Mouse (Mus musculus) stomach, postnatal 0 days (tissue): Measurements from ENCODE around the gene Cmya5. TPM values are rescaled to one million over a fixed set of nuclear protein-coding genes. Genes with fewer than 3 reads are reported as not detected.

Experiments
- ATAC-seq: fragments of 200-750 bp; cut with Nextera tagmentation; 2 replicates; pipeline ENCODE4 v1.8.0; 2017; ENCODE audit not compliant: low FRiP score, low TSS enrichment
- DNase-seq: peaks from one replicate; pipeline ENCODE4 v3.0.0-alpha.2; 2016; ENCODE audit warnings: low spot score
- H3K27ac ChIP-seq: fragments of 300-500 bp; sonication (generic); replicated peaks from 2 replicates; pipeline ENCODE4 v1.5.1; 2014; ENCODE audit warnings: mild to moderate bottlenecking, control low read depth
- H3K27me3 ChIP-seq: fragments of 300-500 bp; sonication (generic); 2 replicates; pipeline ENCODE4 v1.6.1; 2014; ENCODE audit warnings: low read length; ENCODE audit not compliant: control insufficient read depth, insufficient read depth
- H3K36me3 ChIP-seq: fragments of 300-500 bp; sonication (generic); 2 replicates; pipeline ENCODE4 v1.6.1; 2014; ENCODE audit warnings: low read length, mixed read lengths; ENCODE audit not compliant: control insufficient read depth, insufficient read depth
- H3K4me1 ChIP-seq: fragments of 300-500 bp; sonication (generic); replicated peaks from 2 replicates; pipeline ENCODE4 v1.6.1; 2014; ENCODE audit warnings: antibody characterized with exemption; ENCODE audit not compliant: control insufficient read depth, insufficient read depth
- H3K4me2 ChIP-seq: fragments of 300-500 bp; sonication (generic); replicated peaks from 2 replicates; pipeline ENCODE4 v1.6.1; 2014; ENCODE audit warnings: low read depth, mild to moderate bottlenecking, control low read depth, moderate library complexity
- H3K4me3 ChIP-seq: fragments of 300-500 bp; sonication (generic); 2 replicates; pipeline ENCODE4 v1.5.1; 2014; ENCODE audit warnings: low read depth, low read length, control low read depth
- H3K9ac ChIP-seq: fragments of 300-500 bp; sonication (generic); 2 replicates; pipeline ENCODE4 v1.6.1; 2014; ENCODE audit warnings: mild to moderate bottlenecking, low read length, control low read depth, mixed read lengths
- H3K9me3 ChIP-seq: fragments of 300-500 bp; sonication (generic); 2 replicates; pipeline ENCODE4 v1.6.1; 2016; ENCODE audit warnings: low read length; ENCODE audit not compliant: control insufficient read depth
- CTCF ChIP-seq: IDR thresholded peaks from 2 replicates; pipeline ENCODE4 v1.5.1; 2016; ENCODE audit warnings: antibody characterized with exemption, low read depth, mild to moderate bottlenecking, moderate library complexity
- EP300 ChIP-seq: optimal IDR thresholded peaks from 2 replicates; pipeline ENCODE3; 2016; ENCODE audit warnings: antibody characterized with exemption
- WGBS: fragments of 180-500 bp; shearing (Covaris S2); extraction: QIAGEN DNeasy Blood & Tissue Kit; methylation state at CpG from one replicate; pipeline ENCODE4 v1.1.7; 2014; 5-methylcytosine and 5-hydroxymethylcytosine counted together
- polyA plus RNA-seq: library from polyadenylated mRNA; unstranded; fragments of >200 nt; fragmentation: Nextera tagmentation; extraction: Ambion mirVana; gene quantifications from 2 replicates; pipeline ENCODE4 v1.2.1, GENCODE M21; 2015

Gene Cmya5
- polyA plus RNA-seq, 1 experiment from 2014 or later: 0.13 TPM

DNA sequence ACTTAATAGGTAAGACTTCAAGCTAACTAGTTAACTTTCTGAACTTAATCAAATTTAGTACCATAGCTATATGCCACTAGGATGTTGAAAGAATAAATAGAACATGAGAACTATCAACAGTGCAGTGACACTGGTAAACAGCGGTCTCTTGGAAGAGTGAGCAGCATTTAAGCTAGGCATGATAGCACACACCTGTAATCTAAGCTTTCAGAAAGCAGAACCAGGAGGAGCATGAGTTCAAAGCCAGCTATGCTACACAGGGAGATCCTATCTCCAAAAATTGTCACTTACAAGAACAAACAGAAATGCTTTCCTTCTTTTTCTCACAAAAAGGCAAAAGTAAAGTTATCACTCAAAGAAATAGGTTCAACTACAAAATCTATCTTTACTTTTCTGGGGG, 35.8 kb upstream of the Cmya5 start:
- DNase-seq (no peak), ATAC-seq (no peak)
- no peak overlapping the region for H3K4me3 ChIP-seq
- H3K4me1 ChIP-seq: no peaks in the 10 kb centered on the region
- WGBS: 94% methylated on average over 1 of the region's 1 CpGs
- H3K36me3 ChIP-seq: peaks cover 8% of the 10 kb centered on the region
- TF ChIP-seq CTCF: no peak
- TF ChIP-seq EP300: no peak
- no peak overlapping the region for H3K27ac ChIP-seq
- no peak overlapping the region for H3K4me2 ChIP-seq
- H3K9me3 ChIP-seq: no peaks in the 10 kb centered on the region
- no peak overlapping the region for H3K9ac ChIP-seq
- H3K27me3 ChIP-seq: no peaks in the 10 kb centered on the region

DNA sequence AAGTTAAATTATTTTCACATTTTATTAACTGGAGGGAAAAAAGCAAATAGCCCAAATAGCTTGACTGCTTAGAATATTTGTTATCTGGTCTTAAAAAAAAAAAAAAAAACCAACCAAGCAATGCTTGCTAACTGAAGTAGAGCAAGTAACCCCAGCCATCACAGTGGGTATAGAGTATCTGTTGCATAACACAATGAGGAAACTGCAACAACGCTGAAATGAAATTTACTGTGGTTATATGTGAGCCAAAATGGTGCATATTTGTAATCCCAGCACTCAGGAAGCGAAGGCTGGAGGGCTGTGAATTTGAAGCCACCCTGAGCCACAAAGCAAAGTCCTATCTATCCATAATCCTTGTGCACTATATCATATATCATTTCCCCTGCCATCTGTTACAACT, 35.0 kb upstream of the Cmya5 start:
- Histone ChIP-seq H3K36me3 (peaks cover 8% of the 10 kb centered on the region), H3K4me1 (no peaks in the 10 kb centered on the region), H3K4me3 (no peak overlapping the region), H3K9ac (no peak overlapping the region), H3K4me2 (no peak overlapping the region), H3K9me3 (no peaks in the 10 kb centered on the region), H3K27me3 (no peaks in the 10 kb centered on the region), H3K27ac (no peak overlapping the region)
- no peak for ATAC-seq
- 82% methylated on average over 2 of the region's 2 CpGs for WGBS
- TF ChIP-seq CTCF: no peak
- no peak for TF ChIP-seq EP300
- no peak for DNase-seq

DNA sequence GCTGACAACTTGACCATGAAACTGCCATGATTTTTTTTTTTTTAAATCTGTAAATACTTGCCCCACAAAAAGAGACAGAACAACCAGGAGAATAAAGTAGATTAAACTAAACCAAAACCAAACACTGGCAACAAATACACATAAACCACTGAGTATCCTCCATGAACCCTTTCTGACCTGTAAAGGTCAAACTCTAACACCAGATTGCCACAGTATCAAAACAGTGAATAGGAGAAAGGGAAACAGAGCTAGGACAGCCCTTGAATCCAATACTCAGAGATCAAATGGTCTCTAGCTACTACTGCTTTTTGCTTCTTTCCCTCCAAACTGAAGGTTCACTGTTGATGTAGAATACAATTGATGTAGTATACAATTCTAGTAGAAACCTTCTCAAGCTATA, 33.0 kb upstream of the Cmya5 start:
- H3K9ac ChIP-seq: no peak overlapping the region
- H3K4me1 ChIP-seq: no peaks in the 10 kb centered on the region
- TF ChIP-seq EP300 (no peak), CTCF (no peak)
- H3K4me2 ChIP-seq: no peak overlapping the region
- no peaks in the 10 kb centered on the region for H3K27me3 ChIP-seq
- ATAC-seq (no peak), DNase-seq (no peak)
- no peaks in the 10 kb centered on the region for H3K9me3 ChIP-seq
- H3K4me3 ChIP-seq: no peak overlapping the region
- peaks cover 4% of the 10 kb centered on the region for H3K36me3 ChIP-seq
- H3K27ac ChIP-seq: no peak overlapping the region

DNA sequence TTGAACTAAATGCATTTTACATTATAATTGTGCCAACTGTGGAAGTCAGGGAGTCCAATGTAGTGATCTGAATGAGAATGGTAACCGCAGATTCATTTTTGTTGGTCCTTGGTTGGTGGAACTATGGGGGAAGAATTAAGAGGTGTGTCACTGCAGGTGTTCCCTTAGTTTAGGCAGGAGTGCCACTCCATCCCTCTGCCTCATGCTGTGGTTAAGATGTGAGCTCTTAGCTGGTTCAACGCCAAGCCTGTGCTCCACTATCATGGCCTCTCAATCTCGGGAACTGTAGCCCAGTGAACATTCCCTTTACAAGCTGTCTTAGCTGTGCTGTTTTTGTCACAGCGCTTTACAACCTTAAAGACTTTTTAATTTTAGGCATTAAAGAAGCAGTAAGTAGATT, 18.8 kb upstream of the Cmya5 start:
- H3K9me3 ChIP-seq: no peaks in the 10 kb centered on the region
- 95% methylated on average over 4 of the region's 4 CpGs for WGBS
- H3K36me3 ChIP-seq: peaks cover 8% of the 10 kb centered on the region; the same call in 1 of the 2 replicates
- H3K9ac ChIP-seq: no peak overlapping the region
- no peak overlapping the region for H3K4me2 ChIP-seq
- H3K4me1 ChIP-seq: no peaks in the 10 kb centered on the region
- DNase-seq (no peak), ATAC-seq (no peak)
- no peaks in the 10 kb centered on the region for H3K27me3 ChIP-seq
- no peak overlapping the region for H3K27ac ChIP-seq
- TF ChIP-seq CTCF: no peak
- no peak for TF ChIP-seq EP300
- H3K4me3 ChIP-seq: no peak overlapping the region

DNA sequence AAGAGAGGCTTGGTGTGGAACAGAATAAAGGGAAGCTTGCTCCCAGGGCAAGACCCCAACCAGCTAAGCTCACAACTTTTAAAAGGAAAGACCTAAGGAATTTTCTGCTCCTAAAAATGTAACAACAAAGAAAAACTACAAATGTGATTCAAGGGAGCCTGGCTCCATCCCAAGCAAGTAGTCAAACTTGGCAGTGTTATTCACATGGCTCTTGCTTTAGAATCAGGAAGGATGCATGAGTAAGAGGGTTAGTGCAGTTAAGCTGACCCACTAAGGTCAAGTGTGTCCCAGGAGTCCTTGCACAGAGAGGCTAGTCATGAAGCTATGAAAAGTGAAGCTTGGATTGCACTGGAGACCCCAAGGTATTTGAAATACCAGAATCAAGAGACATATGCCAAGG, 17.9 kb upstream of the Cmya5 start:
- H3K9ac ChIP-seq: no peak overlapping the region
- DNase-seq (no peak), ATAC-seq (no peak)
- H3K4me1 ChIP-seq: no peaks in the 10 kb centered on the region
- H3K27ac ChIP-seq: no peak overlapping the region
- H3K9me3 ChIP-seq: no peaks in the 10 kb centered on the region
- peaks cover 8% of the 10 kb centered on the region; the same call in 1 of the 2 replicates for H3K36me3 ChIP-seq
- TF ChIP-seq EP300 (no peak), CTCF (no peak)
- no peak overlapping the region for H3K4me3 ChIP-seq
- no peaks in the 10 kb centered on the region for H3K27me3 ChIP-seq
- no peak overlapping the region for H3K4me2 ChIP-seq

DNA sequence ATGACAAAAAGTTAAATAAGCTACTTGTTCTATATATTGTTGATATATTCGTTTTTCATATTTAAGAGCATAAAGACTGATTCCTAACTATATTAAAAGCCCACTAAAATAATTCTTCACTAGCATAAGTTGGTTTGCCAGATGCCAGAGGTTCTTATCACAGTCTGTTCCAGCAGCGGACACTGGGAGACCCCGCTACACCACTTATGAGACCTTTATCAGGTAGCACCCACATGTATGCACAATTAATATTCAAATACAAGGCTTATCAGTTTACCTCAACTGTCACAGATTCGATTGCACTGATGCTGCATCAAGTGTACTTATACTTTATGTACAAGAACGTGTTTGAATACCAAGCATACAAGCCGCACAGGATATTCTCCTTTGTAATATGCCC, 13.7 kb upstream of the Cmya5 start:
- no peaks in the 10 kb centered on the region for H3K9me3 ChIP-seq
- DNase-seq (no peak), ATAC-seq (no peak)
- peaks cover 3% of the 10 kb centered on the region; the same call in 1 of the 2 replicates for H3K36me3 ChIP-seq
- H3K27me3 ChIP-seq: no peaks in the 10 kb centered on the region
- TF ChIP-seq EP300 (no peak), CTCF (no peak)
- H3K27ac ChIP-seq: no peak overlapping the region
- H3K9ac ChIP-seq: no peak overlapping the region
- H3K4me2 ChIP-seq: no peak overlapping the region
- 92% methylated on average over 6 of the region's 6 CpGs for WGBS
- H3K4me1 ChIP-seq: no peaks in the 10 kb centered on the region
- no peak overlapping the region for H3K4me3 ChIP-seq
